Mouse (Mus musculus): Measurements from ENCODE around the gene Fam71e1.
A peak's percentile ranks its signal among the peaks of the same experiment; 100 is the strongest.

Gene Fam71e1

DNA sequence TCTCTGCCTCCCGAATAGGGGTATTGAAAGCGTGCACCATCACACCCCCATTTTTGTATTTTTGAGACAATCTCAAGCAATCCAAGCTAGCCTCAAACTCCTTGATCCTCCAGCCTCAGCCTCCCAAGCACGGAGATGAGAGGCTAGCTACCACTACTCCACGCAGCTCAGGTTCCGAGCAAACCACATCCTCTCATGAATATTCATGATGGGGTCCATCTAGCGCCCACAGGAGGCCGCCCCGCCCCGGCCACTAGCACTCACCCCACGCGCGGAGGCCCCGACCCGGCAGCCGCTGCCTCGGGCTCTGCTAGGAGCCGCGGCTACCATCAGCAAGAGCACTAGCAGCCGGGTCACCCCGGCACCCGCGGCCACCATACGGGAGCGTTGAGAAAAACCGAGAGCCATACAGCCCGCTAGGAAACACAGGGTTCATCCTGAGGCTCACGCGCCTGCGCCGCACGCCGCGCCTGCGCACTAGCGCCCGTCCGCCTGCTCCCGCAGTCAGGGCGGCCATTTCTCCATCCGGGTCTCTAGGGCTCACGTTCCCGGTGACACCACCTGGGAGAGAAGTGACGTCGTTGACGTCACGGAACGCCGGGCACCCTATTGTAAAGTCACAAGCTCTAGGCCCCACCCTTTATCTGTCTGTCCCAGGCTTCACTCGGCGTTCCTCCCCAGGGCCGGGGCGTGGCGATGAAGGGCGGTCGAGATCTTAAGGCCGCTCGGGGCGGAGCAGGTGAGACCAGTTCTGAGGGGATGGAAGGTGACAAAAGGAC is at the start of gene Fam71e1, which contains the start of gene Emc10:
TSS of gene Fam71e1 (plus strand) at position 590 of the 779 bp plus-strand sequence.
TSS of gene Emc10 (minus strand) at position 538 of the 779 bp plus-strand sequence.
- peak; percentile 97 for DNase-seq (ENCODE audit: low spot score)

DNA sequence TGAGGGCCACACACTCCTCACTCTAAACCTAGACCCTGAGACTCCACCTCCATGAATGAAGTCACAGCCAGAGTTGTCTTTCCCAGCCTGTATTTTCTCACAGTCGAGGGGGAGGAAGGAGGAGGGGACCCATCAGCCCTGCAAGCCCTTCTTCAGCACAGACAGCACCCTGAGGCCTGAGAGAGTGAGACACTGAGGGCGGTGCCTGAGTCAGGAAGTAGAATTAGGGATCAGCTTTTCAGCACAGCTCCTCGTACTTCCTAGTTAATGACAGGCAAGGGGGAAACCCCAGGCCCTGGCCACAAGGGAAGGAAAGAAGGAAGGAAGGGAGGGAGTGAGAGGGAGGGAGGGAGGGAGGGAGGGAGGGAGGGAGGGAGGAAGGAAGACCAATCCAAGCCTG is 43.1 kb upstream of the Fam71e1 start:
- DNase-seq (ENCODE audit: low spot score), result no peak

DNA sequence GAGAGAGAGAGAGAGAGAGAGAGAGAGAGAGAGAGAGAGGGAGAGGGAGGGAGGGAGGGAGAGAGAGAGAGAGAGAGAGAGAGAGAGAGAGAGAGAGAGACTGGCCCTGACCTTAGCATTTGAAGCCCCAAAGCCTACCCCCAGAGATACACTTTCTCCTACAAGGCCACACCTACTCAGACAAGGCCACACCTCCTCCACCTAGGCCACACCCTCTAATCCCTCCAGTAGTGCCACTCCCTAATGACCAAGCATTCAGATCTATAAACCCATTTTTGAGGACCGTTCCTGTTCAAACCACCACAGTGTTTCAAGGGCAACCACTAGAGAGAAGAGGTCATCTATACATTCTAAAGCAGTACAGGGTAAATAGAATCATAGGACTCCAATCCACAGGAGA is 40.1 kb upstream of the Fam71e1 start:
- no peak for DNase-seq (ENCODE audit: low spot score)

DNA sequence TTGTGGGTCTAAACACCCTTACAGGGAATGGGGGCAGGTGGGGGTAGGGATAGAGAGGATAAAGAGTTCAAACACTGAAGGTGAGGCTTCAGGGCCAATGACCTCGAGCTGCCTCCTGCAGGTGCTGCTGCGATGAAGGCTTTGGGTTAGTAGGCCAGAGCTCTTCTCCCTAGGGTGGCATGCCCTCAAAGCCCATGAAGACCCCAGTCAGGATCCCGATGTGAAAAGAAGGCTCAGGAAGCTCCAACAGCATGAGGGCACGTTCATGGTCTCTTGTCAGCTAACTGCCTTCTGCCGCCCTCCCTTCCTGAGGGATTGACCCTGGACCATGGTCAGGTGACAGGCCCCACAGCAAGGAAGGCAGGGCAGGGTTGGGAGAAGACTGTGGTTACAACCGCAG is 36.3 kb upstream of the Fam71e1 start:
- DNase-seq (ENCODE audit: low spot score), result no peak

DNA sequence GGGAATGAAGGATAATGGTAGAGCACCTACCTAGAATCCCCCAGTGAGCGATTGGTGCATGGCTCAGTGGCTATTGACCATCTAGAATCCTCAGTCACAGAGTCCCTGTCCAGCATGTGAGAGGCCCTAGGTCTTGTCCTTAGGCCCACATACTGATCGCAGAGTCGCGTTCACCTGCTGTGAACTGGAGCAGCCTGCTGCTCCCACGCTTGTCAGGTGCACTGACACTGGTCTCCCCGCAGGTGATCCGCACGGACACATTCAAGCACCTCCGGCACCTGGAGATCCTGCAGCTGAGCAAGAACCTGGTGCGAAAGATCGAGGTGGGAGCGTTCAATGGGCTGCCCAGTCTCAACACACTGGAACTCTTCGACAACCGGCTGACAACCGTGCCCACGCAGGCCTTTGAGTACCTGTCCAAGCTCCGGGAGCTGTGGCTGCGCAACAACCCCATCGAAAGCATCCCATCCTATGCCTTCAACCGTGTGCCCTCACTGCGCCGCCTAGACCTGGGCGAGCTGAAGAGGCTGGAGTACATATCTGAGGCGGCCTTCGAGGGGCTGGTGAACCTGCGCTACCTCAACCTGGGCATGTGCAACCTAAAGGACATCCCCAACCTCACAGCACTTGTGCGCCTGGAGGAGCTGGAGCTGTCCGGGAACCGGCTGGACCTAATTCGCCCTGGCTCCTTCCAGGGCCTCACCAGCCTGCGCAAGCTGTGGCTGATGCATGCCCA is 35.4 kb upstream of the Fam71e1 start:
- DNase-seq (ENCODE audit: low spot score), result no peak

DNA sequence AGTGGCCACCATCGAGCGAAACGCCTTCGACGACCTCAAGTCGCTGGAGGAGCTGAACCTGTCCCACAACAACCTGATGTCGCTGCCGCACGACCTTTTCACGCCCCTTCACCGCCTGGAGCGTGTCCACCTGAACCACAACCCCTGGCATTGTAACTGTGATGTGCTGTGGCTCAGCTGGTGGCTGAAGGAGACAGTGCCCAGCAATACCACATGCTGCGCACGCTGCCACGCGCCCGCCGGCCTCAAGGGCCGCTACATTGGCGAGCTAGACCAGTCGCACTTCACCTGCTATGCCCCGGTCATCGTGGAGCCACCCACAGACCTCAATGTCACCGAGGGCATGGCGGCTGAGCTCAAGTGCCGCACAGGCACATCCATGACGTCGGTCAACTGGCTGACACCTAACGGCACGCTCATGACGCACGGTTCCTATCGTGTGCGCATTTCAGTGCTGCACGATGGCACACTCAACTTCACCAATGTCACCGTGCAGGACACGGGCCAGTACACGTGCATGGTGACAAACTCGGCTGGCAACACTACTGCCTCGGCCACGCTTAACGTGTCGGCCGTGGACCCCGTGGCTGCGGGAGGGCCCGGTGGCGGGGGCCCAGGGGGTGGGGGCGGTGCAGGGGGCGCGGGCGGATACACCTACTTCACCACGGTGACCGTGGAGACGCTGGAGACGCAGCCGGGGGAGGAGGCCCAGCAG is 34.7 kb upstream of the Fam71e1 start:
- no peak for DNase-seq (ENCODE audit: low spot score)

DNA sequence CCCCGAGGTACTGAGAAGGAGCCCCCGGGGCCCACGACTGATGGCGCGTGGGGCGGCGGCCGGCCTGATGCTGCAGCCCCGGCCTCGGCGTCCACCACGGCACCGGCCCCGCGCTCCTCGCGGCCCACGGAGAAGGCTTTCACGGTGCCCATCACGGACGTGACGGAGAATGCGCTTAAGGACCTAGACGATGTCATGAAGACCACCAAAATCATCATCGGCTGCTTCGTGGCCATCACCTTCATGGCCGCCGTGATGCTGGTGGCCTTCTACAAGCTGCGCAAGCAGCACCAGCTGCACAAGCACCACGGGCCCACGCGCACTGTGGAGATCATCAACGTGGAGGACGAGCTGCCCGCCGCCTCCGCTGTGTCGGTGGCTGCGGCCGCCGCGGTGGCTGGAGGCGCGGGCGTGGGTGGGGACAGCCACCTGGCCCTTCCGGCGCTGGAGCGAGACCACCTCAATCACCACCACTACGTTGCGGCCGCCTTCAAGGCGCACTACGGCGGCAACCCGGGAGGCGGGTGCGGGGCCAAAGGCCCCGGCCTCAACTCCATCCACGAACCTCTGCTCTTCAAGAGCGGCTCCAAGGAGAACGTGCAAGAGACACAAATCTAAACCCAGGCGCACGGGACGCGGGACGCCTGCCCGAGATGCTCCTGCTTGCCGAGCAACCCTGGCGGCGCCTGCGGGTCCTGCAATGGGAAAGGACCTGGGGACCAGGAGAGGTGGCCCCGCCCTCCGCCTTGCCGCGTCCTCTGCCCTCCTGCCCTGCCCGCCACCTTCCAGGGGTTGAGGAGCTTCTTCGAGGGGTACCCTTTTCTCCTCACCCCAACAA is 33.9 kb upstream of the Fam71e1 start:
- no peak for DNase-seq (ENCODE audit: low spot score)

DNA sequence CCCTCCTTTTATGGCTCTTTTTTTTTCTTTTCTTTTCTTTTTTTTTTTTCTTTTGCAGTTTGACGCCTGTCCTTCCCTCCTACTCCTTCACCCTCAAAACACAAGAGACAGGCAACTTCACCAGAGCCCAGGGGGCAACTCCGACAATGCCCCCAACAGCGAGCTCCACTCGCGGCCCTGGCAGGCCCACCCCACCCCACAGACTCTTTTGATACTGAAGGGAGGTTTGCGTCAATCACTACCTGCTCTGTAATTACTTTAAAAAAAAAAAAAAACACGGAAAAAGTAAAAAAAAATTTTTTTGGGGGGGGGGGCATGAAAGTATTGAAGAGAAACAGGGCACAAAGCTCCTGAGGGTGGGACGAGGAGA is 33.3 kb upstream of the Fam71e1 start:
- no peak for DNase-seq (ENCODE audit: low spot score)

DNA sequence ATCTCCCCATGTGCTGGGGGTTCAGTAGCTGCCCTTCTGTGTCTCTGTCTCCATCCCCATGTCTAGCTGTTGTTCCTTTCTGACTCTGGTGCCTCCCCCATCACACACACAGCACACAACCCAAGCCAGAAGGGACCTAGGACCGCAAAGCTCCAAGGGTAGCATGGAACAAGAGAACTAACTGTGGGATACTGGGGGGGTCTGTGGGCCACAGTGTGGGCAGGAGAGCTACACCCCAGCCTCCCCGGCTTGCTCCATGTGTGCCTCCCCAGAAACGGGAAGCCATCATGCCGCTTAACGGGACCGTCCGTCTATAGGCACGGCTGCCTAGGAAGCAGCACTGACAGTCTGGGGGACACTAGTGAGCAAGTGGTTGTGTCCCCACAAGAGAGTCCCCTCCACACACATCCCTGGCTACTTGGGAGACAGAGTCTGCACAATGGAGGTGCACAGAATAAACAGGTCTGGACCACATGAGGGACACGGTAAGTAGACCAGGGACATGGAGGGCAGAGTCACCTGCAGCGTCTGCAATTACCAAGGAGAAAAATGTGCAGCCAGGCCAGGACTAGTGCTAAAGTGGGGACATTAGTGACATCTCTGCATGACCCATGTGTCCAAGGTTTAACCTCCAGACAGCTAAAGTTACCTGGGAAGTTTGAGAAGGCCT is 32.7 kb upstream of the Fam71e1 start:
- DNase-seq (ENCODE audit: low spot score), result no peak

DNA sequence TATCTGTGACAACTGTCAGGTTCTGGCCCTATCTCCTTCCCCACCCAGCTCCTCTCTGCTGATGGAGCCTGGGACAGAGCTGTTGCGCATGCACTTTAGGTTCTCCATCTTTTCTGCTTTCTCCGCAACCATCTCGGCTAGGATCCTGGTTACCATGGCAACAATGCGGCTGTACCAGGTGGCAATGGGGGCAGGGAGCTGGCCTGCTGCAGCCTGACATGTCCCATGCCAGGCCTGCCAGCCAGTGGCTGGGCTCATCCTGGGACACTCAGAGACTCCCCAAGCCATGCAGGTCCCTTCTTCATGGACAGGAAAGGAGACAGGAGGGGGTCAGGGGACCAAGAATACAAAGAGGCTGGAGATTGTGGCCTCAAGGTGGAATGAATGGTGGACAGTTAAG is 31.9 kb upstream of the Fam71e1 start:
- DNase-seq (ENCODE audit: low spot score), result no peak

DNA sequence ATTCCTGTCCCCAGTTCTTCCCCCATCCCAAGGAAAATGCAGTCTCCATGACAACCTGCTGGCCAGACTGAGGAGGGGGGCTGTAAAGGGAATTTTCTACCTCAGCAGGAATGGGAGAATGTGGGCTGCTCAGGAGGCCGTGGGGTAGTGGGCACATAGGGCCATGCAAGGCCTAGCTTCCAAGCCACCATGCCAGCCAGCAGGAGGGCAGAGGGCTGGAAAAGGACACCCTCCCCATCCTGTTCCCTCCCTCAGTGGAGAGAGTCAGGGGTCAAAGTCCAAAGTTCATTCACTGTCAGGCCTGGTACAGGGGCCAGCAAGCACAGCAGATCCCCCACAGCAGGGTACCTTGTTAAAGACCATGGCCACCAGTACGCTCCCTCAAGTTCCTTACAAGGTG is 31.3 kb upstream of the Fam71e1 start, which contains the start of gene Aspdh:
TSS of gene Aspdh (plus strand) at position 281 of the 400 bp plus-strand sequence.
- peak; percentile 59 for DNase-seq (ENCODE audit: low spot score)

DNA sequence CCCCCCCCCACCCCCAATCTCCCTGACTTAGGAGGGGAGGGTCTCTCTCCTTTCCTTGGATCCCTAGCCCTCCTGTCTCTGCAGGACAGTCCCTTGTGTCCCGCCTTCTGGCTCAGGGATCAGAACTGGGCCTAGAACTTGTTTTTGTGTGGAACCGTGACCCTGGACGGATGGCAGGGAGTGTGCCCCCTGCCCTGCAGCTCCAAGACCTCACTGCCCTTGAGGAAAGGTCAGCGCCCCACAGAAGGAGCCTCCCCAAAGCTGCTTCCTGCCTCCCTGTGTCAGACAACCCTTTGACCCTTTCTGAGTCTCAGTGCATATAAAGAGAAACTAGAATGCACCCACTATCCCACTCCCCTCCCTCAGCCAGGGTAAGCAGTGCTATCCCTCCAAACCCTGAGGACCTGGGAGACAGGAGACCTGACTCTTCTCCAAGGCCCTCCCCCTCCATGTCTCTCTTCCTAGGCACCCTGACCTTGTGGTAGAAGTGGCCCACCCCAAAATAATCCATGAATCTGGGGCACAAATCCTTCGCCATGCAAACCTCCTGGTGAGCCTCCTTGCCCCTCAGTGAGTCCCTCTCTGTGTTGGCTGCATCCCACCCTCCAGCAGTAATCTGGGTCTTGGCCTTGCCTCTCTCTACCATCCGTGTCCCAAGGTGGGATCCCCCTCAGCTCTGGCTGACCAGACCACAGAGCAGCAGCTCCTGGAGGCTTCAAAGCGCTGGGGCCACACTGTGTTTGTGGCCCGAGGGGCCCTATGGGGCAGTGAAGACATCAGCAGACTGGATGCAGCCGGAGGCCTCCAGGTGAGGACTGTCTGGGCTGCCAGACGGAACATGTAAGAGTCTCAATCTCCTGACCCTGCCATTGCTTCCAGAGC is 30.1 kb upstream of the Fam71e1 start:
- no peak for DNase-seq (ENCODE audit: low spot score)

DNA sequence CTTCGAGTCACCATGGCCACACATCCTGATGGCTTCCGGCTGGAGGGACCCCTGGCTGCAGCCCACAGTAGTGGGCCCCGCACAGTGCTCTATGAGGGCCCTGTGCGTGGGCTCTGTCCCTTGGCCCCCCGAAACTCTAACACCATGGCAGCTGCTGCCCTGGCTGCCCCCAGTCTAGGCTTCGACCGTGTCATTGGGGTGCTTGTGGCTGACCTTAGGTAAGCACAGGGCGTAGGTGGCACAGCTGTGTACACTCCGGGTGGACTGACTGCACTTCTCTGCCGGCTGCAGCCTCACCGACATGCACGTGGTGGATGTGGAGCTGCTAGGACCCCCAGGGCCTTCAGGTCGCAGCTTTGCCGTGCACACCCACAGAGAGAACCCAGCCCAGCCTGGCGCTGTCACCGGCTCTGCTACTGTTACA is 29.5 kb upstream of the Fam71e1 start:
- DNase-seq (ENCODE audit: low spot score), result no peak

DNA sequence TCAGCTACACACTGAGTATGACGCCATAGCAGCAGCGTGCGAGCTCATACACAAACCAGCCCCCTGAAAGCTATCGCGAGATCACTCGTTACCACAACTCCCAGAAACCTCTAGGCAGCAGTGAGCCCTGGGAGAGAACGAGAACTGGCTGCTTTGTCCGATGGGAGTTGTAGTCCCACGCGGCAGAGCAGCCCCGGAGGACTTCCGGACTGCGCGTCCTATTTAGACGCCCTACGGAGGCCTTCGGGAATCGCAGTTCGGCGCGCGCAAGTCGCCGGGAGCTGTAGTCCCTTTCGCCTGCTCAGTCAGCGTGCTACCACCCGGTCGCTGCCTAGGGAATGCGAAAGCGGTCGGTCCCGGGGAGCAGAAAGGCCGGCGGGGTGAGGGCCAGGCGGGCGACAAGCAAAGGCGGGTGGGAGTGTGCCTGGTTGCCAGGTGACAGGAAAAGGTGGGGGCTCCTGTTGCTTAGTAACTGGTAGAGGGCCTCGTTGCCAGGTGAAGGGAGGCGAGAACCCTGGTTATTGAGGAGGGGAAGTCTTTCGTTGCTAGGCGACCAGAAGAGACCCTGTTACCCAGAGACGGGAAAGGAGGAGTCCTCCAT is 28.5 kb upstream of the Fam71e1 start, which contains the start of gene Josd2:
TSS of gene Josd2 (plus strand) at position 170 of the 601 bp plus-strand sequence.
- DNase-seq (ENCODE audit: low spot score), result peak; percentile 97

DNA sequence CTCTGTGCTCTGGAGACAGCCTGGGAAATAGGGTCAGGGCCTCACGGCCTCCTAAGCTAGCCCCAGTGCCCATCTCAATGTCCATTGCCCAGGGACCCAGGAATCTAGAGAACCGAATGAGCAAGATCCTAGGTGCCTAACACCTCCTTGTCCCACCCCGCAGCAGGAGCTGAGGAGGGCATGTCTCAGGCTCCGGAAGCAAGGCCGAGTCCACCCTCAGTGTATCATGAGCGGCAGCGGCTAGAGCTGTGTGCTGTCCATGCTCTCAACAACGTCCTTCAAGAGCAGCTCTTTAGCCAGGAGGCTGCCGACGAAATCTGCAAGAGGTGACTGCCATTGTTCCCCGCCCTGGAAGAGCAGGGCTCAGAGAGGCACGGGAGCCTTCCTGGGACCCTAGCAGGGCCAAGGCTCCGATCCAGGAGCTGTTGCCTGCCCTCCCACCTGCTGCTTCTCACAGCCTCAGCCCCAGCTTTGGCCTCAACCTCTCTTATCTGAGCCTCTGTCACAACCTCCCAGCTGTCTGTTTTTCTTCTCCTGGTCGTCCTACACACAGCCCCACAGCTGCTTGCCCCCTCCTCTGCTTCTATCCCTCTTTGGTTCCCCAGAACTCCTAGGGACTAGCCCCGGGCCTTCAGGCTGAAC is 27.6 kb upstream of the Fam71e1 start:
- DNase-seq (ENCODE audit: low spot score), result no peak

DNA sequence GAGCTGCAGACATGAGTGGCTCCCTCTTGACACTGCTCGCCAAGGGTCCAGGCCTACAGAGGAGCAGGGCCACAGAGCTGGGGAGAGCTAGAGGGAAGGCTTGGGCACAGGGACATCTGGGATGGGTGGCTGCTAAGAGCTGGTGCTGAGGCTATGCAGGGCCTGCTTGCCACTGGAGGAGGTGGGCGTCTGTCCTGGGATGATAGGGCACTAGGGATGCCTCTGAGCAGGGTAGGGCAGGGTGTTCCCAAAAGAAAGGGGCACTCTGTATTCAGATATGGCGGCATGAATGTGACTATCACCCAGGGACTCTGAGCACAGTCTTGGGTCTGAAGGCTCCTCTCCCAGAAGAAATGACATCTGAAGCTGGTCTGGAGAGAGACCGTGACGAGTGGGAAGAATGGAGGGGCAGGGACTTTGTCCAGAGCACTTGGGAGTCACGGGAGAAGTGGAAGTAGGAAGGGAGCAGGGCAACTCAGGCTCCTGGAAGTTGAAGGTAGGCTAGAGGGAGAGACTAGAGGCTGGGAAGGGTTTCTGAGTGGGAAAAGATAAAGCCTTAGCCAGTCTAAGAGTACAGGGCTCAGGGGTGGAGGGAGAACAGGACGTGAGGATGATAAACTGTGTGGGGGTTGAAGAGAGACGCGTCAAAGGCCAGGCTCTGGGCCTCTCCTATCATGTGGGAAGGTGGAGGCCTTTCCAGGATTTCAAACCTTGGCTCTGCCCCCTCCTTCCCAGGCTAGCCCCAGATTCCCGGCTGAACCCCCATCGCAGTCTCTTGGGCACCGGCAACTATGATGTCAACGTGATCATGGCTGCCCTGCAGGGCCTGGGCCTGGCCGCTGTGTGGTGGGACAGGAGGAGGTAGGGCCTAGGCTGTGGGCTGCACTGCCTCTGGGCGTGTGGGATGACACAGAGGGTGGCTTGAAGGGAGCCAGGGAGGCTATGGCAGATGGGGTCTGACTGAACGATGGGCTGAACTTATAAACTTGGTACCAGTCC is 26.4 kb upstream of the Fam71e1 start:
- no peak for DNase-seq (ENCODE audit: low spot score)

DNA sequence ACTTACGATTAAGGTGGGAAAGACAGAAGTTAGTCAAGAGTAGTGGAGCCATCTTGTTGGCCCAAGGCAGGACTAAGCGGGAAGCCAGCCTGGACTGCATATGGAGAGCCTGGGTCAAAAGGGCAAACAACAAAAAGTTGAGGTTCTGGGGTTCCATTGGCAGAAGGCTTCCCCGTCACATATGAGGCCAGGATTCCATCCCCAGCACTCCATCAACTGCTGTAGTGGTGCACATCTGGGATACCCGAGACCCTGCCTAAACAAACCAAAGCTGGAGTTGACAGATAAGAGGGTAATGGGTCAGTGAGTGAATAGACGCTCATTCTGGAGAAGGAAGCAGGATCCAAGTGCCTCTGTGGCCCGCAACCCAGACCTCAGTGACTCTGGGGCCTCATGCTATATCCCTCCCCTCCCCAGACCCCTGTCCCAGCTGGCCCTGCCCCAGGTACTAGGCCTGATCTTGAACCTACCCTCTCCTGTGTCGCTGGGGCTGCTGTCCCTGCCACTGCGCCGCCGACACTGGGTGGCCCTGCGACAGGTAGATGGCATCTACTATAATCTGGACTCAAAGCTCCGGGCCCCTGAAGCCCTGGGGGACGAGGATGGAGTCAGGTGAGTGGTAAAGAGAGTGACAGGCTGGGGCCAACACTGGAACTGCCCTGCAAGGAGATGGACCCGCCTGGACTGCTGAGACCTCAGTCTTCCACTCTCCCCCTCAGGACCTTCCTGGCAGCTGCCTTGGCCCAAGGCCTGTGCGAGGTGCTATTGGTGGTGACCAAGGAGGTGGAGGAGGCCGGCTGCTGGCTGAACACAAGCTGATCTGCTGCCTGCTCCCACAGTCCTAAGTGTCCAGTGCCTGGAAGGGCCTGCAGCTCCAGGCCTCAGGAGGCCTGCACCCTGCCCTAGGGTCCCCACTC is 25.4 kb upstream of the Fam71e1 start:
- DNase-seq (ENCODE audit: low spot score), result no peak

Data from yolk sac, embryonic 10.5 days (tissue).